Mouse (Mus musculus) right cerebral cortex, postnatal 36 days (tissue): ENCODE results near the gene Cdk6.
"Not testable (repeated sequence)": the region's sequence is repeated elsewhere in the genome, so short reads cannot be mapped to it uniquely, and the experiment has no call there.

Source experiments
- DNase-seq, 2 experiments: peaks; one replicate each; pipeline ENCODE4 v3.0.0; 2022; ENCODE audit warnings: low spot score in 2 of 2, mixed read lengths in 1 of 2

Cdk6 gene

DNA sequence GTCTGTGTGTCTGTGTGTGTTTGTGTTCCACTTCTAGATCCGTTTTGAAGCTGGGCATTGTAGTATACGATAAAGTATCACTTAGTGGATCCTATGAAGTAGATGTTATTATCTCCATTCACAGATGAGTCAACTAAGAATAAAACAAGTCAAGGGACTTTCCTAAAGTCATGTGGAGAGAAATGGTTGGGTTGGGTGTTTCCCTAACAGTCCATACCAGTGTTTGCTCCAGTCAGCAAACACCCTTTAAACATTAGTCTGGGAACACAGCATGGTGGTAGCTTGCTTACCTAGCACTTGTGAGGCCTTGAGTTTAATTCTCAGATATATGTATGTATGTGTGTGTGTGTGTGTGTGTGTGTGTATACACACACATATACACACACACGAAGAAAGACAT is 168.2 kb downstream of the Cdk6 start:
- no peak for DNase-seq

- DNase-seq: no peak
Measured at GRCm38 (mm10) chr5:3511097-3511795, 170.0 kb downstream of the Cdk6 start.

GRCm38 (mm10) chr5:3512584-3512983 is 171.3 kb downstream of the Cdk6 start:
- no peak for DNase-seq

DNA sequence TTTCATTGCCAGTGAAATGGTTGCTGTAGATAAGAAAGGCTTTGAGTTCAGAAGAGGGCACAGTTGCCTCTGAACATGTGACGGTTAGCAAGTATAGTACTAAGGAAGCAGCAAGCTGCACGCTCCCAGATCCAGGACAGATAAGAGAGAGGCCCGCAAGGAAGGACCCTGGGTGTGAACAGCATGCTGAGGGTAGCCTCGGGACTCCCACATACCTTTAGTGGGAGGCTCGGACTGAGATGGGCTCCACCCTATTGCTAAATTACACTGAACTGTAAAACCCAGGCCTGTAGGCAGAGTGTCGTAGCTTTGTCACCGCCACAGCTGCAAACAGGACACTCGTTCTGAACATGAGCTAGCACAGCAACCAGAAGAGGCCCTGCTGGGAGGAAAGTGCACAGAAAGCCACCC is 173.6 kb downstream of the Cdk6 start:
- no peak for DNase-seq

DNA sequence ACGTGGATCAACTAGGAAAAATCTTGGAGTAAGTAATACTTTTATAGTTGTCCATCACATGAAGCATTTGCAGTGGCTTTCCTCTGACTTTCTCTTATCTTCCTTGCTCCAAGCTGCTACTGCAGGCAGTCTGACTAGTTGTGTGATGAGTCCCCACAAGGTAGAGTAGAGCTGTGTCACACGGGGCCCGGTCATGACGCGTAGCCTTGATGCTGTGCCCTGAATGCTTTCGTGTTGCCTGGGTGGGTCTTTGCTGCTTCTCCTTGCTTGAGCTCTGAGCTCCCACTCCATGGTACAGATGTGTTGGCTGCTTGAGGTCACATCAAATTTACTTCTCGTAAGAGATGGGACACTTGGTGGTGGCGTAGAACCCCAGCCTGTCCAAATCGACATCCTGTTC is 174.2 kb downstream of the Cdk6 start:
- DNase-seq: no peak

DNA sequence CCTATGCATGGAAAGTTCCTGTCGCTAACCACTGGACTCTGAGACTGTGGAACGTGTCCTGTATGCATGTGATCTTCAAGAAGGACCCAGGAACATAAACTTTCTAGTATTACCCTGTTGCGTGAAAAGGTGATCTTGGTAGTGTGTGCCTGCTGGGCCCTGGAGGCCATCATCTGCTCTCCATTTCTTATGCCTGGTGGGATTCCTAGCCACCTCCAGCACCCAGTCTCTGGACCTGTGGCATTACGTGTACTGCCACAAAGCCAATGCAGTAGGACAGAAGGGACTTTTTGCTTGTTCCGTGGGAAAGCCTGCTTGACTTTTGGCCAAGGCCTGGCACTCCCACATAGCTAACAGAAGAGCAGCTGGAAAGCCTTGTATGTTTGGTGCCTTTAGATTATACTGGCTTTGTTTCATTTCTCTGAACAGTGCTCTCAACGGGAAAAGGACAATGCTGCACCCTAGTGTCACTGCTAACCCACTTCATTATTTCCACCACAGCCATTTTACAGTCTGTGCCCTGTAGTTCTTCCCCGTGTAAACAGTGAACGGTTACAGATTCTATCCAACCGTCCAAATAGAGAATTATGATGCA is 175.3 kb downstream of the Cdk6 start:
- DNase-seq: peak; percentile 18 to 23

DNA sequence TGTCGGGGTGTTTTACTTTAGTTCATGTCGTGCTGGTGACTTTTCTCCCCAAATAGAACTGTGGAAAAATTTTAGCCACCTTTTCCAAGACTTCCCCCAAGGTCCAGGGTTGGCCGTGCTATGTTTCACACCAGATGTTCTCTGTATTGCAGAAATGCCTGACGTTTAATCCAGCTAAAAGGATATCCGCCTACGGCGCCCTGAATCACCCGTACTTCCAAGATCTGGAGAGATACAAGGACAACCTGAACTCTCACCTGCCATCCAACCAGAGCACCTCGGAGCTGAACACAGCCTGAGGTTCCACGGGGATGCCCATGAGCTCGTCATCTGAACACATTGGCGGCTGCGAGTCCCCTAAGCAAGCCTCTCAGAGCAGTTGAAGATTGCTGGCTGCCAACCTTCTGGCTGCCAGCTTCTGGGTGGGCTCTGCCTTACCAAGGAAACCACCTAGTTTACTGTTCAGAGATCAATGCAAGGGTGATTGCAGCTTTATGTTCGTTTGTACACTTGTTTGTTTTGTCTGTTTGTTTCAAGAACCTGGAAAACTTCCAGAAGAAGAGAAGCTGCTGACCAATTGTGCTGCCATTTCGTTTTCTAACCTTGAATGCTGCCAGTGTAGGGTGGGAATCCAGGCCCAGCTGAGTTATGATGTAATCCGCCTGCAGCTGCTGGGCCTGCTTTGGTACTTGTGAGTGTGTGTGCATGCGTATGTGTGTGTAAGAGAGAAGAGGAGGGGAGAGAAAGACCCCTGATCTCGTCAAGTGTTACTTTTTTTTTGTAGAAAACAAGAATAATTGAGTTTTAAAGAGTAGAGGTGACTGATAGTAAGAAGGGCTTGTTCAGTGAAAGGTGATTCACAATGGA is 179.4 kb downstream of the Cdk6 start:
- DNase-seq: no peak

DNA sequence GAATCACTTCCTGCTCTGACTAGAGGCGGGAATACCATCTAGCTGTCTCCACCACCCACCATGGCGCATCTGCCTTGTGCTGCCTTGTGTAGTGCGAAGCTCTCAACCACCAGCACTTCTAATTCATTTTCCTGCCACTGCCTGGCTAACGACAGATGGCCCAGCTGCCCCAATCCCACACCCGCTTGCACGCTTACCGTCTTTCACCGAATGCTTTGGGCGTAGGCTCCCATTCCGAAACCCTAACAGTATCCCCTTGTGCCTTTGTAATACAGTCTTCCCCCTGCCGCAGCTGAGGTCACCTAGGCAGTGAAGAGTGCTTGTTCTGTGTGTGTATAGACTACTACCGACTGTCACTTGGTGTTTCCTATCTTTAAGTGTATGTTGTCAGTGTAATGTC is 180.5 kb downstream of the Cdk6 start:
- no peak for DNase-seq

GRCm38 (mm10) chr5:3522826-3523225 is 181.5 kb downstream of the Cdk6 start:
- DNase-seq: no peak

GRCm38 (mm10) chr5:3527041-3527691 is 185.9 kb downstream of the Cdk6 start:
- no peak for DNase-seq

- DNase-seq: no peak
Measured at GRCm38 (mm10) chr5:3529585-3530189, 188.4 kb downstream of the Cdk6 start.

DNA sequence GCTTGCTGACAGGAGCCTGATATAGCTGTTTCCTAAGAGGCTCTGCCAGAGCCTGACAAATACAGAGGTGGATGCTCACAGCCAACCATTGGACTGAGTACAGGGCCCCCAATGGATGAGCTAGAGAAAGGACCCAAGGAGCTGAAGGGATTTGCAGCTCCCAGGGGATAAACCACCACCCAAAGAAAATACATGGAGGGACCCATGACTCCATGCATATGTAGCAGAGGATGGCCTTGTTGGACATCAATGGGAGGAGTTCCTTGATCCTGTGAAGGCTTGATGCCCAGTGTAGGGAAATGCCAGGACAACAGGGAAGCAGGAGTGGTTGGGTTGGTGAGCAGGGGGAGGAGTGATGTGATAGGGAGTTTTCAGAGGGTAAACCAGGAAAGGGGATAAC is 190.8 kb downstream of the Cdk6 start:
- not testable (repeated sequence) for DNase-seq

DNA sequence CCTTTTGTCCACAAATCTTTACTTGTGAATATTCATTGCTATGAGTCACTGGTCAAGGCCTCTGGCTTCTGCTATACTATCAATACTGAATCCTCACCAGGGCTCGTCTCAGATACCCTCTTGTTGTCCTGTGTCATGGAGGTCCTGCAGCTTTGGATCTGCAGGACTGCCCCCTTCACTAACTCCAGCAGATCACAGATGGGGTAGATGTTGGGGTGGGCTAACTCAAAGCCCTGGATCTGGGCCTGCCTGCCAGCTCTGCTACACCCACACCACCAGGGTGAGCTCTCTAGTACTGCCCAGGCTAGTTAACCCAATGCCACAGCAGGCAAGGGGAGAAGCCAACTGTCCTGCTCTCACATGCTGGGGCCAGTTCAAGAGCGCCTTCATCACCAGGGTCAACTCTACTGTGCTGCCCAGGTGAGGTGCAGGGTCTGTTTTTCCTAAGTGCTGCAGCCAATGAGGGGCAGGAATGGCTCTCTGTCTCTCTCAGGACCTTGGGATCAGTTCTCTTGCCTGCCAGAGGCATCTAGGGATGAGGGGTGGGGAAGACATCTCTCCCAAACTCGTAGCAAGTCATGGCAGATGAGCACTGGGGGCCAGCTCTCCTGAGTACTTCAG is 195.4 kb downstream of the Cdk6 start:
- no peak for DNase-seq

DNA sequence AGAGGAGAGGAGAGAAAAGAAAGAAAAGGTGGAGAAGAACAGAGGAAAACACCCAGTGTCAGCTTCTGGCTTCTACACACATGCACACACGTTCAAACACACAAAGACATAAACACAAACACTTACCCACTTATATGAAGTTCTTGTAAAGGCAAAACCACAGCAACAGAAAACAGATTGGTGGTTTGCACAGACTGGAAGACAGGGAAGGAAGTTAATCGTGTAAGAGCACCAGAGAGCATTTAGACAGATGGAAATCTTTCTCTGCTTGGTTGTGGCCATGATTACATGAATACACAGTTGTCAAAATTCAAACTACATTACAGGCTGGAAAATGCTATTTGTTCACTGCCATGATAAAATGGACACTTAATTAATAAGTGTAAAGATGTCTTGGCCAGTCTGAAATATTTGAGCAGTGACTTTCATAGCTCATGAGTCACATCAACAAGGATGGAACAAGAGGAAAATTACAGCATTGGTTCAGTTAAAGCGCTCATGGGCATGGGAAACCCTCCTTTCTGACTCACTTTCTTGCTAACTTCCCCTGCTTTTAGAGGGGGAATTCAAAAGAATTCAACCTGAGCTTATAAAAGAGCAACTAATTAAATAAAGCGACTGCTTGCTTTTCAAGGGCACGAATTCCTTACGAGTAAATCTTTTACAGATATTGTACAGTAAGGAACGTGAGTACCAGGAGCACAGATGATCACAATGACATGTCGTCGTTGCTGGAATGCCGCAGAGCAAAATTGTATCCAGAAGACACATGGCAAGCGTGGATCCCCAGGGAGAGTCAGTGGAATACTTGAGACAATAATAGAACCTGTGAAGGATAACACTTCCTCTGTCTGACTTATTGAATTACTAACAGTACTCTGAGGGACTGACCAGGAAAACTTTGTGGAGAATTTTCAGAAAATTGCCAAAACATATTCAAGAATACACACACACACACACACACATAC is 197.5 kb downstream of the Cdk6 start:
- no peak for DNase-seq

GRCm38 (mm10) chr5:3541871-3542270 is 200.6 kb downstream of the Cdk6 start:
- no peak for DNase-seq

GRCm38 (mm10) chr5:3543629-3544479 is 202.6 kb downstream of the Cdk6 start, which contains the start of gene Fam133b:
Fam133b (plus strand) TSS chr5:3543833.
- peak; percentile 91 for DNase-seq

DNA sequence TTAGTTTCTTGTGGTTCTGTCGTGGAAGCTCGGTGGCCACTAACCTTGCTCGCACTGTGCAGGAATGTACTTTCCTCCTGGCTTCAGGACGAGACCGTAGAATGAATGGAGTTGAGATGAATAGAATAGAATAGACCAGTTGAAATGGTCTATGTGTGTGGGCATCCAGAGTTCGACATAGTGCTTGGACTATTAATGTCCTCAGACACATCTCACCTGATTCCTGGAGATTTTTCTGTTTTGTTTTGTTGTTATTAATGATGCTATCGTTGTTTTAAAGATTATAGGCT is 203.1 kb downstream of the Cdk6 start:
- no peak for DNase-seq

DNA sequence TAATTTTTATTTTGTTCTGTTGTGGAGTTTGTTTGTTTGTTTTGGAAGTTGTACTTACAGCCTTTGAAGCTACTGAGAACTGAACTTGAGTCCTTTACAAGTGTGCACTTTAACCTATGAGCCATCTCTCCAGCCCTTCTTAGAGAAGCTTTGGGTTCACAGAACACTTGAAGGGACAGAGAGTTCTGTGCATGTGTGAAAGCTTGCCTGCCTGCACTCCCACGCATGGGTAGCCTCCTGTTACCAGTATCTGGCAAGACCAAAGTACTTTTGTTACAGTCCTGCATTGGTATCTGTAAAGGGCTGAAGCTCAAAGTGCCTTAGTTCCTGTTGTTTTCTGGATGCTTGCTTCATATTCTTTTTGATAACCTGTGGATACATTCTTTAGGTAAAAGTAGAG is 204.9 kb downstream of the Cdk6 start:
- DNase-seq: no peak

- DNase-seq: no peak
Measured at GRCm38 (mm10) chr5:3551481-3551880, 210.2 kb downstream of the Cdk6 start.
